Mouse (Mus musculus): ENCODE results near the gene 1810065E05Rik.

The 1810065E05Rik gene

GRCm38 (mm10) chr11:58420815-58421214 lies at the start of gene 1810065E05Rik:
Gene 1810065E05Rik, plus strand, starts transcription at chr11:58421111.
- no peak for DNase-seq (ENCODE audit: low spot score in 2 of 2)

GRCm38 (mm10) chr11:58377273-58377672 lies 43.6 kb upstream of the 1810065E05Rik start:
- DNase-seq (ENCODE audit: low spot score in 2 of 2) = no peak

DNA sequence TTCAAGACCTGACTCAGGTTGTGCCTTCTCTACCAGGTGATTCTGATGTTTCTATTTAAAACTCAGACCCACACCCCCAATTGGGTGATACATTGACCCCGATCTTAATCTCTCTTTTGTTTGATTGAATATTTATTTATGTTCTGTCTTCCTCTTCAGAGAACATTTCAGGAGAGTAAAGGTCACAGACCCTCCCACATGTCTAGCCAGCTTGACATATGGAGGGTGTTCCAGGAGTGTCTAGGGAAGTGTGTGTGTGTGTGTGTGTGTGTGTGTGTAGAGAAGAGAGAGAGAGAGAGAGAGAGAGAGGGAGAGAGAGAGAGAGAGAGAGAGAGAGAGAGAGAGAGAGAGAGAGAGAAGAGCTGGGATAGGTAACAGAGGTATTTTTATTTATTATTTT lies 43.2 kb upstream of the 1810065E05Rik start:
- no peak for DNase-seq (ENCODE audit: low spot score in 2 of 2)

DNA sequence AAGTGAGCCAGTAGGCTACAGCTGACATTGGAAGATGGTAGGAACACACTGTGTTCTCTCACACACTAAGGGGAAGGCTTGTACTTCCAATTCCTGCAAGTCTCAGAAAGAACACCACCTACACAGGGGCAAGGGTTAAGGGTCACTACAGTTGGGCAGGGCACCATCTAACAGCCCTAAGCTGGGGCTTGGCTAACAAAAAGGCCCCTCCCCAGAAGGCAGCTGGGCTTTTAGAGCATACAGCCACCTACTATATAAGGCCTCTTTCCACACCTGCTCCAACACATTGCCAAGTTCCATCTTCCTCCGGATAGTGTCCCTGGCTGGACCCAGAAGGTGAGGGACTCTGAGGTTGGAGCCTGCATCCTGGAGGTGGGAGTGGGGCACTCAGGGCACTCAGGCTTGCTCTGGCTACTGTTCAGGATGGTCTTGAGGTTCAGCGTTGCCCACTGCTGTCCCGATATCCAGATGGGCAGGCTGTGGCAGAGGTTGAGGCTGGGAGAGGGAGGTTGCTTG lies 42.1 kb upstream of the 1810065E05Rik start, which contains the start of gene Lypd8:
TSS of gene Lypd8 (plus strand) at position 281 of the 516 bp plus-strand sequence.
- no peak for DNase-seq (ENCODE audit: low spot score in 2 of 2)

GRCm38 (mm10) chr11:58379516-58379915 lies 41.4 kb upstream of the 1810065E05Rik start:
- no peak for DNase-seq (ENCODE audit: low spot score in 2 of 2)

- DNase-seq (ENCODE audit: low spot score in 2 of 2) = no peak
These were observed 38.4 kb upstream of the 1810065E05Rik start for GRCm38 (mm10) chr11:58382471-58382870.

DNA sequence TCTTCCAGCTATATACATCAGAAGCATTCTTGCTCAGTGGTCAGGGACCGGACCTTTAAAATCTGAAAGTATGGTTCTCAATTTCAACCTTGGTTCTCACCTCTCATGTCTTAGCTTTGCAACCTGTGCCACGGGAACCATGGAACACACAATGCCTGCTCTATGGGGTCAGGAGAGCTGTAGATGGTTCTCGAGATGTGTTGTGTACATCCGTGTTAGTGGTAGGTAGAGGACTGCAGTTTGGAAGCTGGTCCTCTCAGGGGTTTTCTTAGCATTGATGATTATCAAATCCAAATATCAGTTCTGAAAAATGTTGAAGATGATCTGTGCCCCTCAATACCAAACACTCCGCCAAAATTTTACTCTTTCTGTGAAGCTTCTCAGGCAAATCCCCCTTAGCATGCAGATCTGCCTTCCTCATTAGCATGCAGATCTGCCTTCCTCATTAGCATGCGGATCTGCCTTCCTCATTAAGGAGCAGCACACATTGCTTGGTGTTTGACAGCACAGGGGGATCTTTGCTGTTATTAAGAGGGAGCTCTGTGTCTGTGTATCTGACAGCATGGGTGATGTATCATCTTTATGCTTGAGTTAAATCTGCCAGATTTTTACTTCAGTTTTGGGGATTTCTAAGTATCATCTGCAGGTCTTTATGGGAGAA lies 20.8 kb upstream of the 1810065E05Rik start:
- DNase-seq (ENCODE audit: low spot score in 2 of 2) = no peak

DNA sequence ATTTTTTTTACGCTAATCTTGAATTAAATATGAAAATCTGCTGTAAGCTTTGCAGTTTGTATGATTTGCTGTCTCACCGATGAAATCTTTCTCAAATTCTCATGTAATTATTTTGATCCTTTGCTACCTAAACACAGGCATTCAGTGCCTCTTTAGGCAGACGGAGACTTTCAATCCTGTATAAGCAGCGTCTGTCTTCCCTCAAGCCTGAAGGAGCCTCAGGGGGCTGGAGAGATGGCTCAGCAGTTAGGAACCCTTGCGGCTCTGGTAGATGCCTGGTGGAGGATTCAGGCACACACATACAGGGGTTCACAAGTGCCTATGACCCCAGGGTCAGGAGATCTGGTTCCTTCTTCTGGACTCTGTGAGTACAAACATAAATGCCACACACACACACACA lies 20.3 kb upstream of the 1810065E05Rik start:
- no peak for DNase-seq (ENCODE audit: low spot score in 2 of 2)

DNA sequence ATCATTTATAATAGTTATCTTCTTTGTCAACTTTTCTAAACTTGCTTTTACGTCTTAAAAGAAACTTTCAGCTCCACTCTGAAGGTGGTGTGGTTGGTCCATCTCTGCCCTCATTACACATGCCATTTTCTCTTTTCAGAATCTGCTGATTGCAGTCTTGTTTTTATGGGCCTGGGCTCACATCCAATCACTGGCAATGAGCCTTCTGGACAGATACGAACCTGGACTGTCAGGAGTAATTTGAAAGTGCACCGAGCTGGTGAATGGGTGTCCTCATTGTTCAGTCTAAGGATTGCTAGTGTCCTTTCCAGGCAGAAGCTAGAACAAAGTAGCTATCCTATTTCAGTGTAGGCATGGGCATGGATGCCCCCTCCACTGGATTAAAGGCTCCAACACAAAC lies 12.8 kb upstream of the 1810065E05Rik start:
- no peak for DNase-seq (ENCODE audit: low spot score in 2 of 2)

DNA sequence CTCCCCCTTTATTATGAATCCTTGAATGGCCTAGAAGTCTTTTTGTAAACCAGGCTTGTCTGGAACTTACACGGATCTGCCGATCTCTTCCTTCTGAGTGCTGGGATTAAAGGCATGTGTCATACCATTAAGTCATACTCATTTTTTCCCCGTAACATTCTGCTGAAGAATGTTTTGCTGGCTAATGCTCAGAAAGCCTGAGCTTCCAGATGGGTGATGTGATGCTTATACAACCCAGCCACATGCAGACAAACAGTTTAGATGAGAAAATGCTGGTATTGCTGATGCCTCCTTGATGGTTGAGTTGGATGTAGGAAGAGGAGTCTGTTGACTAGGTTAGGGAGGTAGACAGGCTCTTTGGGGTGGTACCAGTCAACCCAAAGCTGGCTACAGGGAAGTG lies 2.6 kb upstream of the 1810065E05Rik start:
- DNase-seq (ENCODE audit: low spot score in 2 of 2) = no peak

DNA sequence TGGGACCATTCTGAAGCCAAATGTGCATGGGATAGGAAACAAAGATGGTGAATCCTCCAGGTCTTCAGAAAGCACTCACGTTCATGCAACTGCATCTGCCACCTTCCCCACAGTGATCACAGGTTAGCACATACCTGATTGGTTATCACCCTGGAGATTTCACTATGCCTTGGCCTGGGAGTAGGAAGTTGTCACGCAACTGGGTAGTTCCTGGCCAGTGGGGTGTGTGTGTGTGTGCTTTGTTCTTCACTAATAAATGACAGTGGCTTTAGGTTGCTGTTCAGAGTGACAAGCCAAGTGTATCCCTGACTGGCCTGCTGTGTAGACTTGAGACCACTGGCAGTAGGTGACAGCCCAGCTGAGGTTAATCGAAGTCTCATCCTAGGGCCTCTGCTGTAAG lies 11.3 kb downstream of the 1810065E05Rik start, which contains the start of gene Gm12253:
TSS of gene Gm12253 (plus strand) at position 301 of the 400 bp plus-strand sequence.
- DNase-seq (ENCODE audit: low spot score in 2 of 2) = no peak

GRCm38 (mm10) chr11:58437866-58438265 lies 17.0 kb downstream of the 1810065E05Rik start:
- no peak for DNase-seq (ENCODE audit: low spot score in 2 of 2)

DNA sequence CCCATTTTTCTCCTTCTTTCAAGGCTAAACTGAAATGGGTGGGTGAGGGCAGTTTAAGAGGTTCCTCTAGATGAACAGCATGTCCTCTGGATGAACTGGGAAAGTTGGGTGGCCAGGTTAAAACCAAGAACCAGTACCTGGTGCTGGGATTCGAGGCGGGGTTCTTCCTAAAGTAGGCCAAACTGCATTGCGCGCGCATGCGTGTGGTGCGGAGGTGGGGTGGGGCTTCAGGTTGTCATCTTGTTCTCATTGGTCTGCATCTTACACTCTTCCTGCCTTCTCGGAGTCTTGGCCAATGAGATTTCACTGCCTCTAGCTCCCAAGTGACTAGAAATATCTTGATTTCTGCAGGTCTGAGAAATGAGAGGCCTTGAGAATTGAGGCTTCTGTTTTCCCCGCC lies 31.8 kb downstream of the 1810065E05Rik start, which contains the start of gene Lypd9:
TSS of gene Lypd9 (minus strand) at position 165 of the 400 bp plus-strand sequence.
- DNase-seq (ENCODE audit: low spot score in 2 of 2) = no peak

GRCm38 (mm10) chr11:58453592-58453991 lies 32.7 kb downstream of the 1810065E05Rik start:
- no peak for DNase-seq (ENCODE audit: low spot score in 2 of 2)

- no peak for DNase-seq (ENCODE audit: low spot score in 2 of 2)
These were observed 41.3 kb downstream of the 1810065E05Rik start, which contains the start of gene Olfr30 for GRCm38 (mm10) chr11:58462170-58462569. Gene Olfr30, minus strand, starts transcription at chr11:58462270.
